Mouse (Mus musculus) cerebellum, postnatal 25 days (tissue): Measurements from ENCODE around the gene Zfhx3.

Experiments used
- DNase-seq, 2 experiments: peaks; one replicate each; pipeline ENCODE4 v3.0.0; 2021; ENCODE audit warnings: mixed read lengths in 2 of 2

The Zfhx3 gene

DNA sequence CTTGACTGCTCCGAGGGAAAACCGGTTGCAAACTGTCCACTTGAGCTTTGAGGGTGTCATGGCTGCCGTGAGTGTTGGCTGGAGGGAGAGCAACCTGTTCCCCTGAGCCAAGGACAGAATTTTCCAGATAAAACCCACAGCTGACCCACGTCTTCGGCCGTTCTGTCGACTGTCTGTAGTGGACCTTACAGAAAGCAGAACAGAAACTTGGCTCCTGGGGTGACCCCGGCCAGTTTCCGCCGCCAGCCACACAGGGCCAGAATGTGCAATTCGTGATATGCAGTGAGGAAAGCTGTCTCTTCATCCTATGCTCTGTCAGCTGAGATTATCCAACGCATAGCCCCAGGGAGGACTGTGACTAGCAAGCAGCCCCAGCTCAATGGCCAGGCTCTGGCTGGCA is 968.4 kb downstream of the Zfhx3 start:
- no peak for DNase-seq

DNA sequence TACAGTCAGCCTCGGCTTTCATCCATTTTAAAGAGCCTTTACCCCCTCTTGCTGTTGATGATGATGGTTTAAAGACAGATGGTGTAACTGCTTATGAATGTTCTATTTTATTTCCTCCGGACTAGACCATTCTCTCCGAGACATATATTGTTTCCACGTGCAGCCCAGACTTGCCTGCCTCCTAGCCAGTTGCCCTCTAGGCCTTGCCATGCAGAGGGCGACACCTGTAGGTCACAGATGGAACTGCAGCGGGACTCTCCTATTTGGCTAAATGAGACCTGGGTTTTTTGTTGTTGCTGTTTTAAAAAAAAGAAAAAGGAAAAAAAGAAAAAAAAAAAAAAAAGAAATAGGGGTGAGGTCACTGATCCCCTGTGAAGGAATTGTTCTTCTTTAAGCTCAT is 969.1 kb downstream of the Zfhx3 start:
- peak; percentile 86 to 94 for DNase-seq

DNA sequence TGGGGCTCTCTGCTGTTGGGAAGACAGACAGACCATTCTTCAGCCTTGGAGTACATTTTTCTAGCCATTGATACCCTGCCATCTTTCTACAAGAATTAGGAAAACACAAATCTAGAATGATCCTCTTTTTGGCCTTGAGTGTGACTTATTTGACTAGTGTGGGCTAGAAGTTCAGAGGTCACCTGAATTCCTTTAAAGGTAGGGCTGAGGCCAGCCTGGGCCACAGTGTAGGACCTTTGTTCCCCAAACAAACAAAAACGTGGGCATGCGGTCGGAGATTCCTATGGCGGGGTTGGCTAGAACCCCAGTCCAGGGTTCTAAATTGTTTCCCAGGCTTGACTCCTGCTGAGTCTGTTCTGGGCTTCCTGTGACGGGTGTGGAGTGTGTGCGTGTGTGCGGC is 970.6 kb downstream of the Zfhx3 start:
- DNase-seq = no peak

DNA sequence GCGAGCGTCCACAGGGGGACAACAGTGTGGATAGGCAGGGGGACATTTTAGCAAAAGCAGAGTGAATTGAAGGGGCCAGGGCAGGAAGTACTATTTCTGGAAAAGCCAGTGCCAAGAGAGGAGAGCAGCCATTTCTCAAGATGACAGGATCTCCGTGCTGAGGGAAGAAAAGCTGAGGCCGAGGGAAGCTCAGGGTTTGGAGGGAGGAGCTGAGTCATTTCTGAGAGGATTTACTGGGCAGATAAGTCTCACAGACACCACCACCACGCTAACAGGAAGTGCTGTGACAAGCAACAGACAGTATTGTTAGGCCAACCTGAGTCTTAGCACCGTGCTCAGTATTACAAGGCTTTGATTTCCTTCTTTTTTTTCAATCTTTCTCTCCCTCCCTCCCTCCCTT is 973.0 kb downstream of the Zfhx3 start:
- no peak for DNase-seq

DNA sequence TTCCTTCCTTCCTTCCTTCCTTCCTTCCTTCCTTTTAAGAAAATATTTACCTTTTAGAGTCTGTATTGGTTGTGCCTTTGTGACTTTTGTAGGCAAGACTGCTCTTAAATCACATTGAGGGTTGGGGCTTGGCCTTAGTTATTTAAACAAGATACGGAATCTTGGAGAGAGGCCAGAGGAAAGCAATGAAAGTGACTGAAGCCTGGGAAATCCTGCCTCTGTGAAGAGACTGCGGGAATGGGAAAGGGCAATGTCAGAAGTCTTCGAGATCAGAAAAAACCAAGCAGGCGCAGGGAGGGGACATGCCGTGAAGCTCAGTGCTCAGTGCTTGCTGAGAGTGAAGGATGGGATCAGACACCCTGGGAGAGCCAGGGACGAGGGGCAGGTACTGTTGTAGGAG is 973.4 kb downstream of the Zfhx3 start:
- no peak for DNase-seq

DNA sequence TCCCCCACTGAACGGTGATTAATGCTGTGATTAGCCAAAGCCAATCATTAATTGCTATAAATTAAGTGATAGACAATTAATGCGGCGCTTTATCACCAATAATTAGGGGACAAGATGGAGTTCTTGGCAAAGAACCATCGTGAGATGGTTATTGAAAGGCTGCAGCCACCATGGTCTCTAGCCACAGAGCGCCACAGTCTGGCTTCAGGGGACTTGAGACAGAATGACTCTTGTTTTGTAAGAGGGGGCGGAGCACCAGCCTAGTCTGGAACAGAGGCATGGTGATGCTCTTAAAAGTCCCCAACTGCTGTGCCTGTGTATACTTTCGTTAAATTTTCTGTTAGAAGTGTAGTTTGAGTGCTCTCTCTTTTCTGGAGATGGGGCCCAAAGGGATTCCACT is 977.7 kb downstream of the Zfhx3 start:
- DNase-seq = no peak

DNA sequence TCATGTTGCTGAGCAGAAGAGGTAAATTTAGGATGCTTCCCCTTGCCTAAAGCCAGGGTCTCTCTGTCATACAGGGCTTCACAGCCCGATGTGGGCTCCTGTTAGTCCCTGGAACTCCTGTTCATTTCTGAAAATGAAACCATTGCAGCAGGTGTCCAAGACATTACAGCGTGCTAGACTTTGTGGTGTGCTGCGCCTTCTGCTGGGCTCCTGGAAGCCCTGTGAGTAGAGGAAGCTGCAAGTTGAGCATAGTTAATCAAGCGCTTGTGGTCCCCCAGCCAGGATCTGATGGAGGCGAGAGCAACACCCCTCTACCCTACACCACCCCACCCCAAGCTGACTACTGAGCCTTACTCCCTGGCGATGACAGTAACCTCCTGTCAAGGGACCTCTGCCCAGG is 980.7 kb downstream of the Zfhx3 start:
- no peak for DNase-seq

DNA sequence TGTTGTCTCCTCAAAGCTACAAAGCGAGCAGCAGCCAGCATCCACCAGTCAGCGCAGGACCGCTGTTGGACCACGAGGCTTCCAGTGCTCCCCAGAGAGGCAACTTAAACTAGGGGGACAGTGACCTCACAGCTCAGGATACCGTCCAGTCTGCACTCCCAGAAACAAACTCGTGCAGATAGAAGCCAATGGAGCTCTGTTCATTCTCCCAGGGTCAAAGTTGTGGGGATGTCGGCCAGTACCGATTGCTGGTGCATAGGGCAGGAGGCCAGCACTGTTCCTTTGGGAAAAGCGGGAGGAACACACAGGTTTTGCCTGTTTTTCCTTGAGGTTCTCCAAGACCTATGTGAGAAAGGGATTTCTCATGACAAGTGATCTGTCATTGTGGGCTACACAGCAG is 982.1 kb downstream of the Zfhx3 start:
- no peak for DNase-seq

DNA sequence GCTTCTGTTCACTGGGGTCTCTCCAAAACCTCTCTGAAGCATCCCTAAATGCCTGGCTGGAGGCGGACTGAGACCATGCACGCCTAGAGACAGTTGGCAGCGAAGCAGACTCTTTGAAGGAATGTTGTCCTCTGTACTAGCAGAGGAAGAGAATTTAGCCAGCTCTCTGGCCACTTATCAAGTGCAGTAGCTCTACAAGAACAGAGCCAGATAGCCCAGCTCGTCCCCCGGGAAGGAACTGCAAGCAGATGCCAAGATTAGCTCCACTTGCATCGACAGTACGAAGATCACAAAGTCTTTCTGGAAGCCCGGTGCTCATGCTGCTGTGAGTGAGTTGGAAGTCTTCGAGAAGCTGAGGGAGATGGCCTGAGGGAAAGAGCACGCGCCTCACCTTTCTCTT is 983.7 kb downstream of the Zfhx3 start:
- no peak for DNase-seq

DNA sequence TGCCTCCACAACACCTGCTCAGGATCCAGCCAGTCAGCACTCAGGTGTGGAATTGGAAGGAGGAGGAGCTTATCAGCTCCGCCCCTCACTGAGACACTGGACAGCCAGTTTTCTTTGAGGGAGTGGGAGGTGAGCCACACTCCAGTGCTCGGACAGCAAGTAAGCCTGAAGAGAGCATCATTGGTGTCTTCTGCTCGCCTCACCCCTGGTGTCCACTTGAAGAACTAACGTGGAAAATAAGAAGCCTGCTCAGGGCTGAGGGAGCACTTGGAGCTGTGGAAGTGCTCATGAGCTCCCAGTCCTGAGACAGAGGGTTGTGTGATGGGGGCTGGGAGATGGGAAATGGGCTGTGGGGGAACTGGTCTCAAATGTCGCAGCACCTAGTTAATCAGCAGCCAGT is 988.2 kb downstream of the Zfhx3 start:
- DNase-seq = no peak

DNA sequence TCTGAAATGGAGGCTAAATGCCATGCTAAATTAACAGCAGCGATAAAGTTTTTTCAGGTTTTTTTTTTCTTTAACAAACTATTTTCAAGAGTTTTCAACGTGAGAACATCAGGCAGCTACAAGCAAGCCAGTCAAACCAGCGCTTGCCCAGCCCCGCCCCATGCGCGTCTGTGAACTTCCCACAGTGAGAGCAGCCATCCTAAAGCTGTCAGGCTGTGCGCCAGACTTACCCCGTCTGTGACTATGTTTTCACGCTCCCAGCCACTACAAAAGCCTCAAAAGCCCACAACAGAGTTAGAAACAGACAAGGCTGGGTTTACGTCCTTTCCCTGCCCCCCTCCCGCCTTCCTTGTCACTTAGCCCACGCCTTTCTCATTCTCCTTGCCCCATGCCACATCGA is 989.4 kb downstream of the Zfhx3 start:
- DNase-seq = no peak

DNA sequence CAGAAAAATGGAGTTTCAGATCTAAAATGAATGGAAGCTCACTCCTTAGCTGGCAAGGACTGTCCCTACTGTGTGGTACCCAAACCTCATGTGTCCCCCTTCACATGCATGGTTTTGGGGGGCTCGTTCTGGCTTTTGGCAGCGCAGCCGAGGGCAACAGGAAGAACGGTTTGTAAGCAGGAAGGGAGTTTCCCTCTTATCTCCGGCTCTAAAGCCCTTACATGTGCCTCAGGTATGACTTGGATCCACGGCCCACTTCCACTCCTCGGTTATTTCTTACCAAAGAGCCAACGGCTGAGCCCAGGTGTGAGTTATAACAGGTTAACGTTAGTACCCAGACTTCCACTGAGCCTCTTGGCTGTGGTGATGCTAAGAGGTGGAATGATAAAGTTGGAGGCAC is 990.3 kb downstream of the Zfhx3 start:
- DNase-seq = no peak

DNA sequence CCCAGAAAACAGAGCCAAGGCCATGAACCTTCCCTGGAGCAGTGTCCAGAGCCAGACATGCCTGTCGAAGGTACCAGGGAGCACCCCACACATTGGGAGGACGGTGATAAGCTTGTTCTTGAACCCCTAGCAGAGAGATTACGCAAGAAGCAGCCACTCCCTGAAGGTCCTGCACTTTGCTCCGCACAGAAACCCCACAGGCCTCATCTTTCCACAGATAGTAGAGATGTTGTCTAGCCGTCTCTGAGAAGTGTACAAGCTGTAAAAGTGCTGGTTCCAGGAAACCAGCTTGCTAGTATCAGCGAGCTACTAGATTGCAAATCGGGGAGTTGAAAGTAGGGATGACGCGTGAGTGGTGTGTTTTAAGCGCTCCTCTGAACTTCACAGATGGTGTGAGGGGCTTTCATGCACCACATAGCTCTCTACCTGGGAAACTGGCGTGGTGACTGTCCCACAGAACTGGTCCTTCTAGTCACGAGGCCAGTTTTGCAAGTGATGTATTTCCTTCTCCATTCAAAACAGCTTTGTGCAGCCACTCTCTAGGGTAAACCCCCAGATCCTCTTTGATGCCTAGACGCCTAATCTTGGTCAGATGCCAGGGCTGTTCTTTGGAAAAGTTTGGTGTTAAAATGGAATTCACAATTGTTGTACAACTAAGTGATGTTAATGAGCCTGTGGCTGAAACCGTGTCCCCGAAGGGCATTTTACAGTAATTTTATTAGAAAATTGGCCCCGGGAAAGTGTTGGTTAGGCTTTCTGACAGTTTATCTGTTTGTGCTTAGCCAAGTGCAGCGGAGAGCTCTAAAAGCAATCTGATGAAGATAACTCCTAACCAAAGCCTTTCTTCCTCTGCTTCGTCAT is 993.6 kb downstream of the Zfhx3 start:
- no peak for DNase-seq

DNA sequence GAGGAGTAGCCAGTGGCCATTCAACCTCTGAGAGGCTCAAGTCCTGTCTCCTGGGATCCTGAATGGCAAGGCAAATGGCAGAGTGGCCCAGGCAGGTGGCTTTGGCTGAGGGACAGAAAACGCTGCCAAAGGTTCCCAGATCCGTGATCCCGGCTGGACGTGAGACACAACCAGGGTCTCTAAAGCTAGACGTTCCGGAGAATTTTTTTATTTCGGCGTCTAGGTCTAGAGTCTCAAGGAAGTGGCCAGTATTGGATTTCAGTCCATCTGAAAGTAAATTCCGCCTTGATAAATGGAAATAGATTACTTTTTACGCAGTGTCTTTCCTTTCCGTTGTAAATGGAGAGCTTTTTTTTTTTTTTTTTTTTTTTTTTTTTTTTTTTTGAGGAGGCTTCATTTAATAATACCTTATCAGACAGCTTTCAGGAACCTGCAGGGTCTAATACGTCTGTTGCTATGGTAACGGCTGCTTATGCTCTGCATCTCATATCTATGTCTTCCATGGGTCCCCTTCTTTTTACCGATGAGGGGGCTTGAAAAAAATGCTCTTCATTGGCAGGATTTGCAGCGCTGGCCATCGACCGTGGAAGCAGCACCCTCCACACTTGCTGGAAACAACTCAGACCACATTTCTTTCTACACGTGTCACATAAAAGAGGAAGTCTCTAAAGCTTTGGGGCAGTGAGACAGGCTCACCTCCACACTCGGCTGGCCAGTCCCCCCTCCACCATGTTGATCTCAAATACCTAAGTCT is 994.4 kb downstream of the Zfhx3 start:
- no peak for DNase-seq

DNA sequence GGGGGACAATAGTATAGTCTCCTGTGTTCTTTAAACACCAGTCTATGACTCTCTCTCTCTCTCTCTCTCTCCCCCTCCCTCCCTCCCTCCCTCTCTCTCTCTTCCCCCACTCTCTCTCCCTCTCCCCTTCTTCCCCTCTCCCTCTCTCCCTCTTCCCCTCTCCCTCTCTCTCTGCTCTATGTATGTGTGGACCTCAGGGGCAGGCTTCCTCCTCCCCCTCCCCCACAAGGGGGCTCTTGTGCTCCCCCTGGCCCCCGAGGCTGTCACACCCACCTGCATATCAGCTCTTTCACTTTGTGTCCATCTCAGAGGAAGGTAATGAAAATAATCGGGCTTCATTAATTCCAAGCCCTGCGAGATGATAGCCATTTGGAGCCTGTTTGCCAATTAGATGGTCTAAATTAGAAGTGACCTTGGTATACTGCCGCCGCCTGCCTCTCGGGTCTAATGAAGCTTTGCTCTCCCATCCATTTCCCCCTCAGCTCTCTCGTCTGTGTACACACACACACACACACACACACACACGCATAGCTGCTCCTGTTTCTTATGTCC is 995.5 kb downstream of the Zfhx3 start:
- DNase-seq = no peak

DNA sequence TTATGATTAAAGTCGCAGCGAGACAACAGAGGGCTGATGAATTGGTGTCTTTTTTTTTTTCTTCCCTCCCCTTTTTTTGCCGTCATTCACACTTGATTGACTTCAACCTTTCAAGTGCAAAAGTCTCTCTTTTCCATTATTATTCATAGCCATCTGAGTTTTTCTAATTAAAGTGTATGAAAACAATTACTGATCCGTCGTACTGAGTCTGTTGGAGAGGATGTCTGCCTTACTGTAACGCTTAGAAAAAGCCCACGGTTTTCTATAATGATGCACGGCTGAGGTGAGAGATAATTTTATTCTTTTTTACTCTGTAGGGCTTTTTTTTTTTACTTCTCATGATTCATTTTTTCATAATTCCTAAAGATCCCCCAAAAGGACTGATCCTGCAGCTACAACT is 1000.2 kb downstream of the Zfhx3 start:
- DNase-seq = no peak

DNA sequence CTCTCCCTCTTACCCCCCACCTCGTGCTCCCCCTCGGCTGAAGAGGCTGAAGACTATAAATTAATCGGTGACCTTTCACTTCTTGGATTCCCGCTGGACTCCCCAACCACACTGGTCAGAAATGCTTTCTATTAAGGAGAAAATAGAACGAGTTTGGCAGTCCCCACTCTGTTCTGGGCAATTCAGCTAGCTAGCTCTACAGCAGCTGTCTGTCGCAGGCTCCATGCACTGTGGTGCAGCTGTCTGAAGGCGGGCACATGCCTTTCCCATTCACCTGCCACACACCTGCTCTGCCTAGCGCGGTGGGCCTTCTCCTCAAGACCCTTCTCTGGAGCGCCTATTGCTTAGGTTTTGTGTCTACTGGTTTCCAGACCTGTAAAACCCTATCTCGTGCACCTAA is 1000.7 kb downstream of the Zfhx3 start:
- DNase-seq = no peak

DNA sequence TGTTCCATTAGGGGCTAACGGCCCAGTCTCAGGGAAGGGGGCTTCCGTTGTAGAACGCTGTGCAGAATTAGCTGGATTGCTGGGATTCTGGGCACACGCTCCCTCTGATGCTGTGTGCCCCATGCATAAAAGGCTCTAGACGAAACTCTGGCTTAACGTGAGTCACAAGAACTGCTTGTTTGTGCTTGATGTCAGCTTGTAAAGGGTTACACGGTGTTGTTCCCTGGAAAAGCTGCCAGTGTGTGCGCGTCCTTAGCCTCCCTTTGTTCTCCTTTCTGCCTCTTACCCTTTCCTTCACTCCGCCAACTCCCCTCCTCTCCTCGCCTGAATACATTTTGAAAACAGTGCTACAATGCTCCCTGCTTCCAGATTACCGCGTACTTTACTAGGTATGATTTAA is 1001.9 kb downstream of the Zfhx3 start:
- DNase-seq = no peak

DNA sequence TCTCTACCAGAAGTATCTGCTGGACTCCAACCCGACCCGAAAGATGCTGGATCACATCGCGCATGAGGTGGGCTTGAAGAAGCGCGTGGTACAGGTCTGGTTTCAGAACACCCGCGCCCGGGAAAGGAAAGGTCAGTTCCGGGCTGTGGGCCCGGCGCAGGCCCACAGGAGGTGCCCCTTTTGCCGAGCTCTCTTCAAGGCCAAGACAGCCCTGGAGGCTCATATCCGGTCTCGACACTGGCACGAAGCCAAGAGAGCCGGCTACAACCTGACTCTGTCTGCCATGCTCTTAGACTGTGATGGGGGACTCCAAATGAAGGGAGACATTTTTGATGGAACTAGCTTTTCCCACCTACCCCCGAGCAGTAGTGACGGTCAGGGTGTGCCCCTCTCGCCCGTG is 1007.9 kb downstream of the Zfhx3 start:
- DNase-seq = no peak

DNA sequence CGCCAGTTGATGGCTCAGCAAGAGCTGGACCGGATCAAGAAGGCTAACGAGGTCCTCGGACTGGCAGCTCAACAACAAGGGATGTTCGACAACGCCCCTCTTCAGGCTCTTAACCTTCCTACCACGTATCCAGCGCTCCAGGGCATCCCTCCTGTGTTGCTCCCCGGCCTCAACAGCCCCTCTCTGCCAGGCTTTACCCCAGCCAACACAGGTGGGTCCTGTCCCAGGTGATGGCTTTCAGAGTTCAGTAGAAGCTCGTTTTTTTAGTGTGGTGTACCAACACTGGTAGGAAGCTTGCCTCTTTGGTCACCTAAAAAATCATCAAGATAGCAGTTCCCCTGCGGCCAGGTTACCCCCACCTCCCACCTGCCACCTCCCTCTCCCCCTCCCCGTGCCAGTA is 1009.1 kb downstream of the Zfhx3 start:
- DNase-seq = no peak

DNA sequence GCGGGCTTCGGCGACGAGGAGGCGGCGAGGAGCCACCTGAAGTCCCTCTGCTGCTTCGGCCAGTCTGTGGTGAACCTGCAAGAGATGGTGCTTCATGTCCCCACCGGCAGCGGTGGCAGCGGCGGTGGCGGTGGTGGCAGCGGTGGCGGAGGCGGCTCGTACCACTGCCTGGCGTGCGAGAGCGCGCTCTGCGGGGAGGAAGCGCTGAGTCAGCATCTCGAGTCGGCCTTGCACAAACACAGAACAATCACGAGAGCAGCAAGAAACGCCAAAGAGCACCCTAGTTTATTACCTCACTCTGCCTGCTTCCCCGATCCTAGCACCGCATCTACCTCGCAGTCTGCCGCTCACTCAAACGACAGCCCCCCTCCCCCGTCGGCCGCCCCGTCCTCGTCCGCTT is 1014.0 kb downstream of the Zfhx3 start:
- DNase-seq = no peak

DNA sequence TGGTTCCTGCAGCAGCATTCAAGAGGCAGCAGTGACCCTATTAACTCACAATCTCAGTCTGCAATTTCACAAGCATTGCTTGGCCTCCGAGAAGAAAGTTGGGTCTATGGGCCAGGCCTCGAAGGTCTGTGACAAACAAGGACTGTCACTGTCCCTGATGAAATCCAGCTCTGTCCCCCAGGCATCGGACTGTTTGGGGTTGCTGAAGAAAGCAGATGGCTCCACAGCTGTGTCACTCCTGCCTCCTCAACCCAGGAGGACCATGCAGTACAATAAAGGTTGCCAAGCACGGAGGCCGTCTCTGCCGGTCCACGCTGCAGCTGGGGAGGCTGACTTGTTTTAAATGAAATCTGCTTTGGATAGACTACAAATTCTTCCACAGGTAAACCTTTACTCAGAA is 1020.1 kb downstream of the Zfhx3 start:
- DNase-seq = no peak

DNA sequence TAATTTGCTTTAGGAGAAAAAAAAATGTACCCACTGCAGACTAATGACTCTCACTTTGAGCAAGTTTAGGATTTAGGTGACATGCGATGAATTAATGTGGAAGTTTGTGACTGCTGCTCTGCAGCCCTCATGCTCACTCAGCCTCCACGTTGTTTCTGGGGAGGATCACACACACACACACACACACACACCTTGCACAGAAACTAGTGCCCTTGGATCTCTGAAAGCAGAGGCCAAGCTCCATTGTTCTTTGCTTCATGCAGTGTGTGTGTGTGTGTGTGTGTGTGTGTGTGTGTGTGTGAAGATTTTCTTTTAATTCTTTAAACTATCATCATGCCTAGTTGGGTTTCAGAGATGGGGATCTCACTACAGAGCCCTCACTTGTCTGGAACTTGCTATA is 1020.7 kb downstream of the Zfhx3 start:
- no peak for DNase-seq

DNA sequence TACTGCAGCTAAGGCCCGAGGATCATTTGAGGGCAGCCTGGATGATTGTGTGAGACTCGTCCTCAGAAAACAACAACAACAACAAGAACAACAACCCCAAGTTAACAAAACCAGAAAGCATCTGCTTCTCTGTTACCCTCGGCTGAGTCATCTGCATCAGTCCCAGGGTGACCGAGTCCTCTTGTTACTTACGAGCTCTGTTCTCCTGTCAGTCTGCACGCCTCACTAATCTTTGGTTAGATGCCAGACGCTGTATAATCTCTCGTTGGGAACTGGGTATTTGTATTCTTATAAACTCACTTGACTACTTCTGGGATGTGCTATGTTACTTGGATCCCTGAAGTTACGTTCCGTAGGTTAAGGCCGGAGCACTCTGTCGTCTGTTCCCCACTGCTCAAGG is 1023.6 kb downstream of the Zfhx3 start:
- no peak for DNase-seq
